Mouse (Mus musculus) liver, embryonic 15.5 days (tissue): Measurements from ENCODE around the gene Tmem163. TPM values are rescaled to one million over a fixed set of nuclear protein-coding genes. Genes with fewer than 3 reads are reported as not detected.

Experiments used
- ATAC-seq: fragments of 200-750 bp; cut with Nextera tagmentation; 2 replicates; pipeline ENCODE4 v1.8.0; 2017; ENCODE audit warnings: moderate number of reproducible peaks, mild to moderate bottlenecking, moderate library complexity; ENCODE audit not compliant: insufficient read depth
- H3K27ac ChIP-seq: fragments of 300-500 bp; sonication (generic); replicated peaks from 2 replicates; pipeline ENCODE4 v1.5.1; 2015; ENCODE audit warnings: mild to moderate bottlenecking, inconsistent platforms
- H3K27me3 ChIP-seq: fragments of 300-500 bp; sonication (generic); 2 replicates; pipeline ENCODE4 v1.6.1; 2015; ENCODE audit warnings: mild to moderate bottlenecking, inconsistent platforms
- H3K36me3 ChIP-seq: fragments of 300-500 bp; sonication (generic); replicated peaks from 2 replicates; pipeline ENCODE4 v1.6.1; 2015; ENCODE audit warnings: moderate library complexity, mild to moderate bottlenecking, inconsistent platforms
- H3K4me1 ChIP-seq: fragments of 300-500 bp; sonication (generic); replicated peaks from 2 replicates; pipeline ENCODE4 v1.6.1; 2015; ENCODE audit warnings: inconsistent platforms
- H3K4me2 ChIP-seq: fragments of 300-500 bp; sonication (generic); 2 replicates; pipeline ENCODE4 v1.6.1; 2015; ENCODE audit warnings: moderate library complexity, mild to moderate bottlenecking, inconsistent platforms
- H3K4me3 ChIP-seq: fragments of 300-500 bp; sonication (generic); replicated peaks from 2 replicates; pipeline ENCODE4 v1.5.1; 2015; ENCODE audit warnings: mild to moderate bottlenecking, inconsistent platforms
- H3K9ac ChIP-seq: fragments of 300-500 bp; sonication (generic); 2 replicates; pipeline ENCODE4 v1.6.1; 2015; ENCODE audit warnings: moderate library complexity, mild to moderate bottlenecking, inconsistent platforms
- H3K9me3 ChIP-seq: fragments of 300-500 bp; sonication (generic); replicated peaks from 2 replicates; pipeline ENCODE4 v1.6.1; 2016; ENCODE audit warnings: inconsistent platforms
- WGBS: fragments of 180-500 bp; shearing (Covaris S2); methylation state at CpG from one replicate; pipeline ENCODE4 v1.1.7; 2015; ENCODE audit warnings: mixed read lengths; ENCODE audit not compliant: insufficient replicate concordance; 5-methylcytosine and 5-hydroxymethylcytosine counted together
- polyA plus RNA-seq: library from polyadenylated mRNA; unstranded; fragments of >200 nt; fragmentation: Nextera tagmentation; extraction: Ambion mirVana; gene quantifications from 2 replicates; pipeline ENCODE4 v1.2.1, GENCODE M21; 2015

Tmem163 gene
- polyA plus RNA-seq, 1 experiment from 2014 or later, result 0.26 TPM

- 59% methylated on average over 4 of the region's 4 CpGs for WGBS
Observed at GRCm38 (mm10) chr1:127487161-127487560, 192.2 kb downstream of the Tmem163 start.

DNA sequence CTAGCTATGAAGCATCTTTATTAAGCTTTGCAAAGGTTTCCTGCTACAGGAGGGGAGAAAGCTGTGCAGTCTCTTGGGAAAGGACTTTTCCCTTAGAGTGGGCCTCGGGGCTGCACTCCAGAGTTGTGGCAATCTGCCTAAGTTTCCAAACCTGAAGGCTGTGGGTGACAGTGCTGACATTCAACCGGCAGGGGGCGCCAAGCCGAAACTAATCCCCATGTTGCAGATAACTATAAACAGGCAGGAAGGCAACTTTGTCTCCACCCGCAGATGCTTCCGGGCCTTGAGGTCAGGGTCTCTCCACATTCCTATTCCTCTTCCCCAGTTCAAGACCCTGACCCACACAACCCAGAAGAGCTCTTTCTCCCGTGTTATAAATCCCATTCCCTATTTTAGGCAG is 194.5 kb downstream of the Tmem163 start:
- Histone ChIP-seq H3K4me2 (no peak overlapping the region), H3K27ac (no peak overlapping the region), H3K4me1 (no peaks in the 10 kb centered on the region), H3K9ac (no peak overlapping the region), H3K9me3 (no peaks in the 10 kb centered on the region), H3K27me3 (no peaks in the 10 kb centered on the region), H3K36me3 (no peaks in the 10 kb centered on the region), H3K4me3 (no peak overlapping the region)
- 29% methylated on average over 7 of the region's 7 CpGs for WGBS
- no peak for ATAC-seq

More at GRCm38 (mm10) chr1:127487161-127487560, 192.2 kb downstream of the Tmem163 start:
- no peak for ATAC-seq
- no peak overlapping the region for H3K4me3 ChIP-seq
- no peak overlapping the region for H3K9ac ChIP-seq
- H3K36me3 ChIP-seq, result no peaks in the 10 kb centered on the region
- H3K4me2 ChIP-seq, result no peak overlapping the region
- H3K27ac ChIP-seq, result no peak overlapping the region
- no peaks in the 10 kb centered on the region for H3K4me1 ChIP-seq
- no peaks in the 10 kb centered on the region for H3K9me3 ChIP-seq
- no peaks in the 10 kb centered on the region for H3K27me3 ChIP-seq

DNA sequence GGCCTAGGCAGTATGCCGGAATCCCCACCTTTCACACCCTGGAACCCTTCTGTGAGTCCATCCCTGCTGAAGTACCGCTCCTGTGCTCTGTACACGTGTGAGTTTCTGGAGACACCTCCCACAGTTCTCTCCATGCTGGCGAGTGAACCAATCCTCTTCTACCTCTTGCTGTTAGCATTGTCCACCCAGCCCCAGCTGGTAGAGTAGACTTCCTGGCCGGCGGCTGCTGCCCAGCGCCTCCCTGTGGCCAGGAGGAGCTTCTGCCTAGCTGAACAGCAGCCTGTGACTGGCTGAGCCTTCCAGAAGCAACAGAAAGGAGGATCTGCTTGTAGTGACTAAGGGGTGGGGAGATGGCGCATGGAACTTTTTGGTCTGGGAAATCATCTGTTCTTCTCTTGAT is 195.2 kb downstream of the Tmem163 start:
- ATAC-seq, result no peak
- Histone ChIP-seq H3K4me3 (no peak overlapping the region), H3K4me1 (no peaks in the 10 kb centered on the region), H3K27ac (no peak overlapping the region), H3K36me3 (no peaks in the 10 kb centered on the region), H3K27me3 (no peaks in the 10 kb centered on the region), H3K4me2 (no peak overlapping the region), H3K9ac (no peak overlapping the region), H3K9me3 (no peaks in the 10 kb centered on the region)
- WGBS, result 81% methylated on average over 8 of the region's 8 CpGs

DNA sequence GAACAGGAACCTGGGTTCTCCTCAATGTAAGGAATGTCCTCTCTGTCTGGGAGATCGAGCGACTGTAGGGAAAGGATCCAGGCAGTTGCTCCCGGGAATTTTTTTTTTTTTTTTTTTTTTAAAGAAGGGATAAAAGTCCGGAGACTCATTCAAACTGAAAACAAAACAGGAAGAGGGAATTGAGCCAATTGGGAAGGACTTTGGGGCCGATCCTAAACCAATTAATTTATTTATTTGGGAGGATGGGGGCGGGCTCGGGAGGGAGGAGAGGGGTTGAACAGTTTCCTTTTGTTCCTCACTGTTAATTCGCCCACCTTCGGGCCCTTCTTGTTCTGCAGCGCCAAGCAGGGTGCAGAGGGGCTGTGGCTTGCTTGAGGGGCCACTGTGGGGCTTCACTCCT is 196.4 kb downstream of the Tmem163 start:
- H3K27ac ChIP-seq, result no peak overlapping the region
- 63% methylated on average over 10 of the region's 10 CpGs for WGBS
- H3K27me3 ChIP-seq, result no peaks in the 10 kb centered on the region
- H3K4me1 ChIP-seq, result no peaks in the 10 kb centered on the region
- no peak for ATAC-seq
- H3K9me3 ChIP-seq, result no peaks in the 10 kb centered on the region
- no peak overlapping the region for H3K4me3 ChIP-seq
- no peak overlapping the region for H3K9ac ChIP-seq
- H3K4me2 ChIP-seq, result no peak overlapping the region
- H3K36me3 ChIP-seq, result no peaks in the 10 kb centered on the region

GRCm38 (mm10) chr1:127475756-127476155 is 203.6 kb downstream of the Tmem163 start:
- H3K36me3 ChIP-seq, result no peaks in the 10 kb centered on the region
- no peak overlapping the region for H3K4me3 ChIP-seq
- H3K27me3 ChIP-seq, result no peaks in the 10 kb centered on the region
- no peak overlapping the region for H3K9ac ChIP-seq
- no peak overlapping the region for H3K4me2 ChIP-seq
- H3K4me1 ChIP-seq, result no peaks in the 10 kb centered on the region
- H3K27ac ChIP-seq, result no peak overlapping the region
- no peaks in the 10 kb centered on the region for H3K9me3 ChIP-seq
- 74% methylated on average over 5 of the region's 5 CpGs for WGBS
- no peak for ATAC-seq

DNA sequence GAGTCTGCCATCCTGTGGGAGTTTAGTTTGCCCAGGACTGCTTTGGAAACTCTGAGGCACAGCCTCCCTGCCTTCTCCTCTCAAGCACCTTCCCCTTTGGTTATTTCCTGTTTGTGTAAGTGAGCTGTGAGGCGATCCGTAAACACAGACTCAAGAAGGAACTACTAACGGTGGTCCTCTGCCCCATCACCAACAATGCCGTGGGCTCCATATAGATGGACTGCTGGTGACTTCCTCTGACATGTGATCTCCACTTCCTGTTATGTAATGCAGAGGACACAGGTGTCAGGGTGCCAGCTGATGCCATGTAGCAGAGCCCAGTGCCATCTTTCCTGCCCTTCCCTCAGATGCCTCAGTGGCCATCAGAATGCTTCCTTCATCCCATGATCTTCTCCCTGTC is 209.2 kb downstream of the Tmem163 start:
- Histone ChIP-seq H3K4me2 (no peak overlapping the region), H3K4me3 (no peak overlapping the region), H3K9me3 (no peaks in the 10 kb centered on the region), H3K9ac (no peak overlapping the region), H3K36me3 (no peaks in the 10 kb centered on the region), H3K27ac (no peak overlapping the region), H3K4me1 (no peaks in the 10 kb centered on the region), H3K27me3 (no peaks in the 10 kb centered on the region)
- ATAC-seq, result no peak
- 44% methylated on average over 4 of the region's 4 CpGs for WGBS

DNA sequence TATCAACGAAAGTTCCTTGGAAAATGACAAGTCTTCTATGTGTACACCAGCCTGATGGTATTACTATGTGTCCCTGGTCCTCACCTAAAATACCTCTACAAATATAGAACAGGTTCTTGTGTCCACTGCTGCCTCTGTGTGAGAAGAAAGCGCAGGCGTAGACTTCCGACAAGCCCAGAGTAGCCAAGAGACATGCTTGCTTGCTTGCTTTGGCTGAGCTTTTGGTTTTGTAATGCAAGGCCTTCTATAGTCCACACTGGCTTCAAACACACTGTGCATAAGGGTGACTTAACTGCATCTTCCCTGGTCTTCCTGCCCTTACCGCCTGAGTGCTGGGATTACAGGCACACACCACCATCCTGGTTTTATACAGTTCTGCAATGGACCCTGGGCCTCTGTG is 212.1 kb downstream of the Tmem163 start:
- Histone ChIP-seq H3K27me3 (no peaks in the 10 kb centered on the region), H3K9ac (no peak overlapping the region), H3K27ac (no peak overlapping the region), H3K9me3 (no peaks in the 10 kb centered on the region), H3K4me3 (no peak overlapping the region), H3K4me2 (no peak overlapping the region), H3K36me3 (no peaks in the 10 kb centered on the region), H3K4me1 (no peaks in the 10 kb centered on the region)
- 77% methylated on average over 5 of the region's 5 CpGs for WGBS
- ATAC-seq, result no peak

GRCm38 (mm10) chr1:127465292-127465691 is 214.1 kb downstream of the Tmem163 start:
- H3K9ac ChIP-seq, result no peak overlapping the region
- H3K36me3 ChIP-seq, result no peaks in the 10 kb centered on the region
- no peaks in the 10 kb centered on the region for H3K4me1 ChIP-seq
- ATAC-seq, result no peak
- no peak overlapping the region for H3K27ac ChIP-seq
- H3K4me3 ChIP-seq, result no peak overlapping the region
- H3K27me3 ChIP-seq, result no peaks in the 10 kb centered on the region
- H3K9me3 ChIP-seq, result no peaks in the 10 kb centered on the region
- no peak overlapping the region for H3K4me2 ChIP-seq
- 50% methylated on average over 6 of the region's 6 CpGs for WGBS

DNA sequence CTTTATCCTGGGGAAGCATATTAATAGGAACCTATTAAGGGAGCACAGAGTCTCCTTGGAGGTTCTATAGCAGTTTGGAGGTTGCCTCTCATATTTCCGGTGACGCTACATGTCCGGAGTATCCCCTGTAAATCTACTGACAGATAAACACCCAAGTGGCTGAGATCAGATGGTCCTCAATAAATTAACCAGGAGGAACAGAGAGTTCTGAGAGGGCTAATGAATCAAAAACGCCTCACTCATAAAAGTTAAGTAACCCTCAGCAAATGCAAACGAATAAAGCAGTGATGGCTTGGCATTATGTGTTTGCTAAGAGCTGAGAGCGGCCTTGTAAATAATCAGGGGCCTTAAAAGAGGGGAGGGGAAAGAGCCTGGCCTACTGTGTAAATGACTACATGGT is 215.3 kb downstream of the Tmem163 start:
- no peak for ATAC-seq
- H3K9me3 ChIP-seq, result no peaks in the 10 kb centered on the region
- H3K9ac ChIP-seq, result no peak overlapping the region
- H3K36me3 ChIP-seq, result no peaks in the 10 kb centered on the region
- no peak overlapping the region for H3K4me3 ChIP-seq
- H3K27me3 ChIP-seq, result no peaks in the 10 kb centered on the region
- no peak overlapping the region for H3K27ac ChIP-seq
- H3K4me2 ChIP-seq, result no peak overlapping the region
- WGBS, result 67% methylated on average over 6 of the region's 6 CpGs
- no peaks in the 10 kb centered on the region for H3K4me1 ChIP-seq

DNA sequence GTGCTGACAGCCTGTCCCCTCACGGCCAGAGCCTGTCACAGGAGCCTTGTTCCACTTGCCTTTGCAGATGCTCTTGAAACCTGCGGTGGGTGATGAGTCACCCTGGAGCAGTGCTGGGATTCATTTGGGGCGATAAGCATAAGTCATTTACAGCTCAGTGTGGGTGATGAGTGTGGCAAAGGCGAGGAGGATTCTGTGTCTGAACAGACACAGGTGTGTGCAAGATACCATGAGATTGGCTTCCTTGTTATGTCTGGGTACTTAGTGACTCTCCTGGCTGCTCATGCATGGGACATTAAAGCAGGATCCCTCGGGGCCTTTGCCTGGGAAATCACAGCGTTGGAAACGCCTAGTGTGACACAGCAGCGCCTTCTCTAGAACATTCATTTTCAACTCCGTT is 218.3 kb downstream of the Tmem163 start:
- no peaks in the 10 kb centered on the region for H3K4me1 ChIP-seq
- H3K9ac ChIP-seq, result no peak overlapping the region
- 68% methylated on average over 9 of the region's 9 CpGs for WGBS
- no peak overlapping the region for H3K4me2 ChIP-seq
- no peak overlapping the region for H3K4me3 ChIP-seq
- H3K9me3 ChIP-seq, result no peaks in the 10 kb centered on the region
- ATAC-seq, result no peak
- no peaks in the 10 kb centered on the region for H3K27me3 ChIP-seq
- H3K36me3 ChIP-seq, result no peaks in the 10 kb centered on the region
- H3K27ac ChIP-seq, result no peak overlapping the region

- ATAC-seq, result no peak
- 75% methylated on average over 7 of the region's 7 CpGs for WGBS
- H3K9ac ChIP-seq, result no peak overlapping the region
- no peaks in the 10 kb centered on the region for H3K27me3 ChIP-seq
- no peak overlapping the region for H3K4me3 ChIP-seq
- H3K4me1 ChIP-seq, result no peaks in the 10 kb centered on the region
- H3K36me3 ChIP-seq, result no peaks in the 10 kb centered on the region
- no peaks in the 10 kb centered on the region for H3K9me3 ChIP-seq
- no peak overlapping the region for H3K4me2 ChIP-seq
- H3K27ac ChIP-seq, result no peak overlapping the region
Observed at GRCm38 (mm10) chr1:127459576-127459975, 219.8 kb downstream of the Tmem163 start.

DNA sequence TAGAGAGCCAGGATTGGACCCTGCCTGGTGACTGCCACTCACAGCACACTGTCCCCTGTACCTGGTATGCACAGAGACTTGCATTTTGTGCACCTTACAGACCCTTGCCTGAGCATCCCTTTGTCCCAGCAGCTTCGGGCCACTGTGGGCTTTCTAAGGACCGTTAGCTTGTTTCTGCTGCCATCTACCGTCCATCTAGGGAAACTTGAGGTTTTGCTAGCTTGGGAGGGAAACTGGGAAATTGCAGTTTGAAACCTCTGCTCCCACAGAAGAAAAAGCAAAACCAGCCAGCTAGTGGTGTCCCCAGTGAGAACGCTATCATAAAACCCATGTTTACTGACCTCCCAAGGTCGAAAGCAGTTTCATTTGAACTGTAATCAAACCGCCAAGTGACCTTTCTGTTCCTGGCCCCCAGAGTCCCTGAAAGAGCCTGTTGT is 220.3 kb downstream of the Tmem163 start:
- H3K9me3 ChIP-seq, result no peaks in the 10 kb centered on the region
- ATAC-seq, result no peak
- WGBS, result 19% methylated on average over 6 of the region's 6 CpGs
- H3K4me2 ChIP-seq, result no peak overlapping the region
- H3K4me1 ChIP-seq, result no peaks in the 10 kb centered on the region
- H3K36me3 ChIP-seq, result no peaks in the 10 kb centered on the region
- no peak overlapping the region for H3K9ac ChIP-seq
- H3K27ac ChIP-seq, result no peak overlapping the region
- no peaks in the 10 kb centered on the region for H3K27me3 ChIP-seq
- H3K4me3 ChIP-seq, result no peak overlapping the region
